Mouse (Mus musculus) megakaryocyte-erythroid progenitor cell, adult 5-6 weeks (primary cell): ENCODE results near the gene Psmb9. TPM values are rescaled to one million over a fixed set of nuclear protein-coding genes. Genes with fewer than 3 reads are reported as not detected.

Source experiments
- ATAC-seq: replicated peaks from 2 replicates; pipeline ENCODE4 v1.8.0; 2016; ENCODE audit warnings: mild to moderate bottlenecking, inconsistent platforms; ENCODE audit not compliant: severe bottlenecking, poor library complexity, low FRiP score, low TSS enrichment
- total RNA-seq, 2 experiments: library from RNA; stranded (forward) in 1 of 2; stranded (reverse) in 1 of 2; fragments of 200-1000, 215-1000 nt in 1 of 2; fragments of >200 nt in 1 of 2; fragmentation: Nextera tagmentation in 1 of 2; gene quantifications; 2 replicates each; pipeline ENCODE4 v1.2.3; 2014 to 2017

The Psmb9 gene
- total RNA-seq, 2 experiments from 2014 or later: 55.1 to 56.2 TPM

GRCm38 (mm10) chr17:34193468-34193867 lies 5.9 kb upstream of the Psmb9 start:
- no peak for ATAC-seq

- ATAC-seq: no peak
Measured at GRCm38 (mm10) chr17:34192852-34193251, 5.3 kb upstream of the Psmb9 start.

- ATAC-seq: no peak
Measured at GRCm38 (mm10) chr17:34188986-34189385, 1.4 kb upstream of the Psmb9 start.

GRCm38 (mm10) chr17:34188010-34188409 lies 446 bp upstream of the Psmb9 start:
- peak; percentile 56 for ATAC-seq

DNA sequence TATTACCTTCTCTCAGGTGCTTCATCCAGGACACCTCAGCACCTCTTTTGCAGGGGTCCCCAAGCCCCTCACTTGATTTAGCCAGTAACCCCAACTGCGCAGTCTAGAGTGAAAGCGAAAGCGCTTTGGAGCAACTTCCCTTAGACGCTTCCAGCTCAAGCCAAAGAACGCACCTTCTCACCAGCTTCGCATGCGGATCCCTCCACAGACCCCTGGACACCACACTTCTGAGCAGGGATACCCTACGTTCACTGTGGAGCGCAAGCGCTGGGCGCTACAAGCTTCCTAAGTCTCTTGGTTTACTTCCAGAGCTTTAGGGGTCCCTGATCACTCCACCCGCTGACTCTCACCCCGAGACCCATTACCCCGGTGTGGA lies 691 bp downstream of the Psmb9 start:
- no peak for ATAC-seq

- no peak for ATAC-seq
Measured at GRCm38 (mm10) chr17:34185526-34185925, 2.0 kb downstream of the Psmb9 start.

GRCm38 (mm10) chr17:34183564-34184219 lies 3.9 kb downstream of the Psmb9 start:
- no peak for ATAC-seq

- ATAC-seq: no peak
Measured at GRCm38 (mm10) chr17:34179913-34180859, 7.4 kb downstream of the Psmb9 start.

DNA sequence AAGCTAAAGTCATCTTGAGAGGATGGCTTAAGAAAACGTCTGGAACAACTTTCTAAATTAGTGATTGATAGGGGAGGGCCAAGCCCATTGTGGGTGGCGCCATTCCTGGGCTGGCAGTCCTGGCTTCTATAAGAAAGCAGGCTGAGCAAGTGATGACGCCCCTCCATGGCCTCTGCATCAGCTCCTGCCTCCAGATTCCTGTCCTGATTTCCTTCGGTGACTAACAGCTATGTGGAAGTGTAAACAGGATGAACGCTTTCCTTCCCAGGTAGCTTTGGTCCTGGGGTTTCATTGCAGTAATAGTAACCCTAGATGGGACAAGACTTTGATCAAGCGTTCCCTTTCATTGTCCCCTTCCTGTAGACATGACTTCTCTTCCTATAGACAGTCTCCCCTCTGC lies 8.5 kb downstream of the Psmb9 start:
- no peak for ATAC-seq

GRCm38 (mm10) chr17:34177179-34177578 lies 10.4 kb downstream of the Psmb9 start:
- no peak for ATAC-seq

GRCm38 (mm10) chr17:34174075-34174474 lies 13.5 kb downstream of the Psmb9 start:
- no peak for ATAC-seq

DNA sequence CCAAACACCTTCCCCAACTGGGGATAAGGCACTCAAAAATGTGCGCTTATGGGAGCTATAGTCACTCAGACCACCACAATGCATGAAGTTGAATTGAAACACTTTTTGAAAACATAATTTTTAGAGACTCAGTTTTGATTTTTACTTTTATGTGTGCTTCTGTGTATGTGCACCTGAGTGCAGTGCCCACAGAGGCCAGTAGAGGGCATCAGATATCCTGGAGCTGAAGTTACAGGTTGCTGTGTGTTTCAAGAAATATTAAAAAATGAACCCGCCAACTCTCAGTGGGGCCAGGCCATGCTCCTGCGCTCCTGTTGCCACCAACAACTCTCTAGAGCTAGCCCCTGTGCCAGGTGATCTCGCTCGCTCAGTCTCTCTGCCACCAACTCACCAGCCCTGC lies 15.0 kb downstream of the Psmb9 start:
- ATAC-seq: no peak

GRCm38 (mm10) chr17:34170877-34171498 lies 16.6 kb downstream of the Psmb9 start:
- peak; percentile 92 for ATAC-seq

GRCm38 (mm10) chr17:34170487-34170876 lies 17.1 kb downstream of the Psmb9 start:
- peak; percentile 64; the same call in 1 of the 2 replicates for ATAC-seq

DNA sequence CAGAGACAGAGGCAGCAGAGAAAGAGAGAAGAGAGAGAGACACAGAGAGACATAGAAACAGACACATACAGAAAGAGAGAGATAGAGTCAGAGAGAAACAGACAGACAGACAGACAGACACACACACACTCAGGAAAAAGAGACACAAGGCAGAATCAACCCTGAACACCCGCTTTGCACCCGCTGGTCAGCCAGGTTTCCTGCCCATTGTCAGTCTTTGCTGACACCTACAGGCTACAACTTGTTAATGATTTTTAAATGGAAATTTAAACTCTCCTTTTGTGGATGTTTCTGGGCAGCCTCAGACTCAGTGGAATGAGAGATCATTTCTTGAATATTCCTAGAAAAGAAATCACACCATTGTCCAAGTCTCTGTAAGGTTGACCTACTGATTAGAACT lies 18.3 kb downstream of the Psmb9 start:
- 0 out of 2 replicates have a peak, but pooled peaks have one; percentile 48 for ATAC-seq

GRCm38 (mm10) chr17:34165033-34165730 lies 22.4 kb downstream of the Psmb9 start:
- ATAC-seq: peak; percentile 43; the same call in 1 of the 2 replicates

GRCm38 (mm10) chr17:34164202-34164895 lies 23.2 kb downstream of the Psmb9 start:
- no peak for ATAC-seq

DNA sequence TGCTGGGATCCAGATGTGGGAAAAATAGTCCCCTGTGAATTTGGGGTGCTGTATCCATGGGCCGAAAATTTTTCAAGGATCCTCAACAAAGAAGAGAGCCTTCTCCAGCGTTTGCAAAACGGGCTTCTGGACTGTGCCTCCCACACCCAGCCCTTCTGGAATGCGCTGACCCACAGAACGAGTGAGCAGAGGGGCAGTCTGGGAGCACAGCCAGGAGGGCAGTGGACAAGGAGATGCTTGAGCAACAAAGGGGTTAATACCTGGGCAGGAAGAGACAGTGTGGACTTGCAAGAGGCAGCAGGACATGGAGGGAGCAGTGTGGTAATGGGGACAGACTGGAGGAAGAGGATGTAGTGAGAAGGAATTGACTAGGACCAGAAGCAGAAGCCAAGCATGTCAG lies 32.0 kb downstream of the Psmb9 start:
- no peak for ATAC-seq

DNA sequence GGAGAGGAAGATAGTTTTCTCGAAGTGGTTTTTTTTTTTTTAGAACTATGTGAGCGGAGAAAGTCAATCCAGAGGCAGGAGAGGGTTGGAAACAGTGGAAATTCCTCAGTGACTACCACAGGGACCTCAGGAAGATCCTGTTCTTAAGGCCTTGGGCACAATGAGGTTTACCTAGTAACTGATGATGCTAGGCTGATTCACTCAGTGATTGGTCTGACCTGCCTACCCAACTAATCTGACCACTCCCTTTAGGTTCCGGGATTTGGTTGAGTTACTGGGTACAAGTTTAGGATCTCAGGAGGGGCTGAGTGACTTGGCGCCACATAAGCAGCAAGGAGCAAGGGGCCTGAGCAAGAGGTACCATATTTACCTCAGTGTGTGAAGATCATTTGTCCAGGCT lies 34.6 kb downstream of the Psmb9 start, which contains the start of gene H2-DMb1:
Gene H2-DMb1 (plus strand): TSS at position 150 of the 400 bp plus-strand sequence.
- peak; percentile 80 for ATAC-seq
